In genomic region chr16:24424356-24424977, GRCm38 (mm10) we compare ENCODE assay signal across 11 mouse cellular contexts. TPM values are rescaled to one million over a fixed set of nuclear protein-coding genes. Genes with fewer than 3 reads are reported as not detected.
DNase-seq lines count a peak whose midpoint lies in the region; ATAC-seq lines count a peak whose summit lies in the region.
"Had no signal": no experiment of that assay in that cellular context is flagged by ENCODE, and none has a peak within 500 bp of the region (broad histone marks: within the 10 kb centered on the region; RNA-seq: fewer than 3 reads in every experiment).

No protein-coding gene starts in this region.

- peaks cover 33 to 84% of the 10 kb centered on the region in 2 experiments for H3K4me1 ChIP-seq in heart, embryonic 14.5 days (ENCODE audit: control insufficient read depth in 2 of 2, insufficient read depth in 2 of 2, low read length in 2 of 2)
- peaks cover 10% of the 10 kb centered on the region for H3K4me1 ChIP-seq in midbrain, embryonic 16.5 days (ENCODE audit: control insufficient read depth, insufficient read depth, low read length)
- H3K4me1 ChIP-seq in midbrain, embryonic 10.5 days: peaks cover 23% of the 10 kb centered on the region
- H3K4me1 ChIP-seq in limb, embryonic 15.5 days: peaks cover 30% of the 10 kb centered on the region

- WGBS in heart, embryonic 14.5 days: 38% methylated on average over 12 of the region's 12 CpGs
- 83% methylated on average over 12 of the region's 12 CpGs for WGBS in midbrain, embryonic 16.5 days
- 86% methylated on average over 12 of the region's 12 CpGs for WGBS in midbrain, embryonic 10.5 days
- 51% methylated on average over 12 of the region's 12 CpGs for WGBS in limb, embryonic 15.5 days

- H3K36me3 ChIP-seq in heart, embryonic 14.5 days (ENCODE audit: control insufficient read depth, insufficient read depth, low read length): 0 out of 2 replicates have a peak, but pooled peaks cover 3% of the 10 kb centered on the region
- H3K36me3 ChIP-seq in midbrain, embryonic 16.5 days (ENCODE audit: control insufficient read depth, insufficient read depth, low read length): no peaks in the 10 kb centered on the region
- H3K36me3 ChIP-seq in midbrain, embryonic 10.5 days: no peaks in the 10 kb centered on the region
- no peaks in the 10 kb centered on the region for H3K36me3 ChIP-seq in limb, embryonic 15.5 days
- H3K36me3 ChIP-seq: embryonic facial prominence, embryonic 12.5 days had no signal

- H3K4me2 ChIP-seq in heart, embryonic 14.5 days (ENCODE audit: low read length): peak overlapping the region; percentile 2; the same call in 1 of the 2 replicates
- H3K4me2 ChIP-seq in midbrain, embryonic 16.5 days (ENCODE audit: low read length): no peak overlapping the region
- H3K4me2 ChIP-seq in limb, embryonic 15.5 days: no peak overlapping the region
- H3K4me2 ChIP-seq: embryonic facial prominence, embryonic 12.5 days had no signal

- H3K27me3 ChIP-seq in heart, embryonic 14.5 days (ENCODE audit: control insufficient read depth, insufficient read depth, low read length): no peaks in the 10 kb centered on the region
- H3K27me3 ChIP-seq in midbrain, embryonic 16.5 days (ENCODE audit: control insufficient read depth, insufficient read depth, low read depth, low read length): no peaks in the 10 kb centered on the region
- no peaks in the 10 kb centered on the region for H3K27me3 ChIP-seq in midbrain, embryonic 10.5 days (ENCODE audit: low read depth, poor library complexity, severe bottlenecking)
- H3K27me3 ChIP-seq in limb, embryonic 15.5 days: no peaks in the 10 kb centered on the region
- H3K27me3 ChIP-seq: embryonic facial prominence, embryonic 12.5 days had no signal

- no peaks in the 10 kb centered on the region for H3K9me3 ChIP-seq in heart, embryonic 14.5 days (ENCODE audit: control insufficient read depth, low read length)
- H3K9me3 ChIP-seq in midbrain, embryonic 16.5 days (replicated peaks; ENCODE audit: control insufficient read depth, low read length, poor library complexity, severe bottlenecking): no peaks in the 10 kb centered on the region
- H3K9me3 ChIP-seq in midbrain, embryonic 10.5 days (replicated peaks): no peaks in the 10 kb centered on the region
- H3K9me3 ChIP-seq in limb, embryonic 15.5 days: no peaks in the 10 kb centered on the region
- H3K9me3 ChIP-seq: embryonic facial prominence, embryonic 12.5 days had no signal

- no peak overlapping the region for H3K4me3 ChIP-seq in heart, embryonic 14.5 days (ENCODE audit: control insufficient read depth in 1 of 2, insufficient read depth in 1 of 2, low read depth in 1 of 2, low read length in 2 of 2)
- H3K4me3 ChIP-seq in midbrain, embryonic 16.5 days (ENCODE audit: low read depth, low read length): no peak overlapping the region
- H3K4me3 ChIP-seq in midbrain, embryonic 10.5 days: no peak overlapping the region
- H3K4me3 ChIP-seq in limb, embryonic 15.5 days: no peak overlapping the region
- H3K4me3 ChIP-seq: embryonic facial prominence, embryonic 12.5 days had no signal

- ATAC-seq in heart, embryonic 14.5 days (ENCODE audit: insufficient number of reproducible peaks, insufficient read depth, low FRiP score, low read depth): no peak
- peak; percentile 32; the same call in 1 of the 2 replicates for ATAC-seq in midbrain, embryonic 16.5 days
- no peak for ATAC-seq in limb, embryonic 15.5 days (ENCODE audit: insufficient number of reproducible peaks, low FRiP score, low TSS enrichment, low read depth)
- no peak for ATAC-seq in granulocyte monocyte progenitor cell, adult 5-6 weeks (replicated peaks; ENCODE audit: poor library complexity, severe bottlenecking)

- peak overlapping the region; percentile 90 to 92 for H3K27ac ChIP-seq in heart, embryonic 14.5 days (replicated peaks in 1 of 2; ENCODE audit: control insufficient read depth in 1 of 2, insufficient read depth in 1 of 2, low read depth in 2 of 2, low read length in 2 of 2)
- no peak overlapping the region for H3K27ac ChIP-seq in midbrain, embryonic 16.5 days (ENCODE audit: low read length)
- no peak overlapping the region for H3K27ac ChIP-seq in midbrain, embryonic 10.5 days (replicated peaks)
- H3K27ac ChIP-seq in limb, embryonic 15.5 days: peak overlapping the region; percentile 12
- H3K27ac ChIP-seq: embryonic facial prominence, embryonic 12.5 days had no signal

- H3K9ac ChIP-seq in heart, embryonic 14.5 days (ENCODE audit: low read length): peak overlapping the region; percentile 61
- H3K9ac ChIP-seq in midbrain, embryonic 16.5 days (ENCODE audit: low read depth, low read length): no peak overlapping the region
- H3K9ac ChIP-seq in limb, embryonic 15.5 days: no peak overlapping the region
- H3K9ac ChIP-seq: embryonic facial prominence, embryonic 12.5 days had no signal

- DNase-seq in heart, postnatal 4 days: no peak
- no peak for DNase-seq in midbrain, embryonic 10.5 days (ENCODE audit: low spot score)
- no peak for DNase-seq in thymus, postnatal 10 days (ENCODE audit: low spot score in 2 of 2)
- DNase-seq: adrenal gland, postnatal 25 days; cerebellum, adult 8-10 months; lung, postnatal 10 days had no signal

RNA-seq across cellular contexts. Expression of gene Lpp, which starts 31.2 kb away (rescaled TPM):
- polyA plus RNA-seq in heart, embryonic 14.5 days (2014; fragmentation: Nextera tagmentation; extraction: Ambion mirVana): 46.6 and 53.0 TPM in 2 replicates
- 10 to 100 TPM; 77.6 to 80.1 TPM for total RNA-seq in heart, postnatal 4 days (2021)
- 10.3 and 10.7 TPM in 2 replicates for polyA plus RNA-seq in midbrain, embryonic 16.5 days (2015; fragmentation: Nextera tagmentation; extraction: Ambion mirVana)
- 21.7 and 23.0 TPM in 2 replicates for polyA plus RNA-seq in midbrain, embryonic 10.5 days (2016; fragmentation: Nextera tagmentation; extraction: Ambion mirVana)
- polyA plus RNA-seq in limb, embryonic 15.5 days (2015; fragmentation: Nextera tagmentation; extraction: Ambion mirVana): 51.0 and 52.1 TPM in 2 replicates
- 3.5 and 4.9 TPM in 2 replicates for total RNA-seq in granulocyte monocyte progenitor cell, adult 5-6 weeks (2014; fragmentation: Nextera tagmentation)
- total RNA-seq in granulocyte monocyte progenitor cell, adult 5-6 weeks (2017): 1.9 and 3.2 TPM in 2 replicates

Comparison
In these comparisons a context has a peak if more than half of its experiments do, and no peak if none do; other contexts are left out.
1. H3K27ac ChIP-seq: peak in heart, embryonic 14.5 days (2 of 2) and limb, embryonic 15.5 days (single experiment); none in midbrain, embryonic 16.5 days (single experiment) and midbrain, embryonic 10.5 days (single experiment).